Comparison of ENCODE assay signal across 24 mouse cellular contexts in the genomic region with DNA sequence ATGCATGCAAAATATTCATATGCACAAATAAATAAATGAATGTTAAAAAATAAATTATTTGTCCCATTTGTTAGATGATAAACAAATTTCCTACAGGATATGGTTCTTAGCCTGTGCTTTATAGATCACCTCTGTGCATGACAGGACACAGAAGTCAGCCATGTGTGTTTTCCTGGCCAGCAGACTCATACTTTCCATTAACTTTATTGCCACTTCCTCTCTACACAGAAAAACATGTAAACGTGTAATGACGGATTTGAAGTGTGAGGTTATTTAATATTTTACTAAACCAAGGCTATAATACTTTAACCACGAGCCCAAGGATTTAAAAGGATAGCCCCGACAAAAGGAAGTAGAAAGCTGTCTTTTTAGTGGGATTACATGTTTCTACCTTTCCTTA. TPM values are rescaled to one million over a fixed set of nuclear protein-coding genes. Genes with fewer than 3 reads are reported as not detected.
DNase-seq lines count a peak whose midpoint lies in the region; ATAC-seq and TF ChIP-seq lines count a peak whose summit lies in the region.
"Had no signal": no experiment of that assay in that cellular context is flagged by ENCODE, and none has a peak within 500 bp of the region (broad histone marks: within the 10 kb centered on the region; RNA-seq: fewer than 3 reads in every experiment).

No protein-coding gene starts in this region.

- no peaks in the 10 kb centered on the region for H3K36me3 ChIP-seq in kidney, adult 2 months (ENCODE audit: control insufficient read depth, insufficient read depth, low read length)
- no peaks in the 10 kb centered on the region for H3K36me3 ChIP-seq in kidney, embryonic 15.5 days
- H3K36me3 ChIP-seq: embryonic facial prominence, embryonic 13.5 days; forebrain, embryonic 12.5 days; heart, embryonic 10.5 days; hindbrain, embryonic 13.5 days had no signal

- no peak for TF ChIP-seq POLR2A in kidney, adult 2 months (IDR thresholded peaks at IDR 0.05; ENCODE audit: low read depth, low read length)

- no peaks in the 10 kb centered on the region for H3K9me3 ChIP-seq in kidney, embryonic 15.5 days (replicated peaks)
- H3K9me3 ChIP-seq: embryonic facial prominence, embryonic 13.5 days; forebrain, embryonic 12.5 days; heart, embryonic 10.5 days; hindbrain, embryonic 13.5 days had no signal

- H3K9ac ChIP-seq in kidney, embryonic 15.5 days = no peak overlapping the region
- H3K9ac ChIP-seq: embryonic facial prominence, embryonic 13.5 days; forebrain, embryonic 12.5 days; hindbrain, embryonic 13.5 days had no signal

- no peak for TF ChIP-seq CTCF in kidney, adult 2 months (conservative IDR thresholded peaks at IDR 0.05; ENCODE audit: insufficient read depth, insufficient read length, low read depth, low read length)
- TF ChIP-seq CTCF in Patski (IDR thresholded peaks at IDR 0.05) = no peak

- WGBS in kidney, adult 2 months = 17% methylated on average over 4 of the region's 4 CpGs
- 59% methylated on average over 4 of the region's 4 CpGs for WGBS in kidney, embryonic 15.5 days
- 18% methylated on average over 4 of the region's 4 CpGs for WGBS in large intestine, adult 2 months

- no peak overlapping the region for H3K27ac ChIP-seq in kidney, adult 2 months (ENCODE audit: insufficient read depth, low read depth, low read length)
- H3K27ac ChIP-seq in kidney, embryonic 15.5 days = no peak overlapping the region
- H3K27ac ChIP-seq: embryonic facial prominence, embryonic 13.5 days; forebrain, embryonic 12.5 days; gastrocnemius, adult 2 months; heart, embryonic 10.5 days; hindbrain, embryonic 13.5 days; hindbrain, postnatal 0 days had no signal

- DNase-seq in kidney, adult 2 months = peak; percentile 20
- peak; percentile 18 for DNase-seq in CD4-positive helper T cell, adult 2 months (ENCODE audit: low read depth, low spot score)
- DNase-seq in Patski (ENCODE audit: low read depth, low spot score) = peak; percentile 72
- DNase-seq in large intestine, adult 2 months (ENCODE audit: low read depth, low spot score) = peak; percentile 33
- DNase-seq in natural killer cell, adult 2 months (ENCODE audit: low spot score in 2 of 2) = no peak
- no peak for DNase-seq in gastrocnemius, postnatal 25 days
- DNase-seq: adrenal gland, adult 8-10 months; adrenal gland, postnatal 36 days; cerebellum, adult 2 months; cerebellum, postnatal 14 days; gastrocnemius, adult 2 months; heart, adult 18-20 months; heart, postnatal 10 days; heart, postnatal 4 days had no signal

- no peak for ATAC-seq in kidney, embryonic 15.5 days (replicated peaks; ENCODE audit: low FRiP score)
- ATAC-seq in Patski = no peak
- no peak for ATAC-seq in monocyte, adult 5-6 weeks (replicated peaks; ENCODE audit: insufficient number of reproducible peaks, low FRiP score, low TSS enrichment, poor library complexity, severe bottlenecking)
- ATAC-seq: intestine, embryonic 16.5 days had no signal

- H3K4me1 ChIP-seq in kidney, adult 2 months (ENCODE audit: control insufficient read depth, insufficient read depth, low read length) = peaks cover 5% of the 10 kb centered on the region
- peaks cover 8% of the 10 kb centered on the region; the same call in 1 of the 2 replicates for H3K4me1 ChIP-seq in kidney, embryonic 15.5 days

- CTCF ChIA-PET in Patski (lab: Charles Lee) = interaction anchor here (1.0 to 1.4 kb wide), 4 partner anchors 9 to 34 kb away, joined by 3 to 5 read pairs (median 3); no protein-coding TSS in a partner anchor

- POLR2A ChIA-PET in Patski (lab: Charles Lee) = no interaction called here

- no peaks in the 10 kb centered on the region for H3K27me3 ChIP-seq in kidney, adult 2 months (replicated peaks; ENCODE audit: control insufficient read depth, insufficient read depth, low read length)
- H3K27me3 ChIP-seq in kidney, embryonic 15.5 days = no peaks in the 10 kb centered on the region
- H3K27me3 ChIP-seq in Patski = no peaks in the 10 kb centered on the region
- H3K27me3 ChIP-seq: embryonic facial prominence, embryonic 13.5 days; forebrain, embryonic 12.5 days; hindbrain, embryonic 13.5 days had no signal

- H3K4me2 ChIP-seq in kidney, embryonic 15.5 days = no peak overlapping the region
- H3K4me2 ChIP-seq: embryonic facial prominence, embryonic 13.5 days; forebrain, embryonic 12.5 days; hindbrain, embryonic 13.5 days had no signal

- no peak overlapping the region for H3K4me3 ChIP-seq in kidney, adult 2 months (ENCODE audit: insufficient read depth, low read depth, low read length)
- no peak overlapping the region for H3K4me3 ChIP-seq in kidney, embryonic 15.5 days (replicated peaks)
- H3K4me3 ChIP-seq: embryonic facial prominence, embryonic 13.5 days; forebrain, embryonic 12.5 days; gastrocnemius, adult 2 months; heart, embryonic 10.5 days; hindbrain, embryonic 13.5 days had no signal

- in situ Hi-C loops in Patski (cut with MboI; ENCODE audit: low pct_unique_long_range_greater_than_20kb) = no loop called here

RNA-seq across cellular contexts. Expression of a gene that starts 30.0 kb away (rescaled TPM):
- polyA plus RNA-seq in kidney, adult 2 months (2012; rRNA removed) = 0.17 and 0.24 TPM in 2 replicates
- 0.50 TPM in 1 of 2 replicates, not detected in the other for polyA plus RNA-seq in kidney, embryonic 15.5 days (2015; fragmentation: Nextera tagmentation; extraction: Ambion mirVana)
- 3.6 TPM for polyA plus RNA-seq in Patski (2021)
- not detected in 2 replicates for polyA plus RNA-seq in large intestine, adult 2 months (2012; rRNA removed)
- total RNA-seq in gastrocnemius, postnatal 25 days (2021) = not detected
- total RNA-seq in monocyte, adult 5-6 weeks (2017) = not detected in 3 replicates
- total RNA-seq: adrenal gland, postnatal 36 days; gastrocnemius, adult 2 months; gastrocnemius, postnatal 4 days; heart, adult 18-20 months; heart, postnatal 10 days; heart, postnatal 4 days had no signal
- polyA plus RNA-seq: embryonic facial prominence, embryonic 13.5 days; heart, embryonic 14.5 days; intestine, embryonic 16.5 days had no signal

RNA-seq across cellular contexts. Expression of a gene that starts 32.4 kb away (rescaled TPM):
- 0.25 and 0.37 TPM in 2 replicates for polyA plus RNA-seq in kidney, adult 2 months (2012; rRNA removed)
- polyA plus RNA-seq in kidney, embryonic 15.5 days (2015; fragmentation: Nextera tagmentation; extraction: Ambion mirVana) = 1.00 and 1.1 TPM in 2 replicates
- 0.17 TPM for polyA plus RNA-seq in Patski (2021)
- polyA plus RNA-seq in large intestine, adult 2 months (2012; rRNA removed) = 24.4 and 27.3 TPM in 2 replicates
- not detected for total RNA-seq in gastrocnemius, postnatal 25 days (2021)
- total RNA-seq in monocyte, adult 5-6 weeks (2017) = 0.11 to 0.19 TPM in 2 of 3 replicates, not detected in the other
- total RNA-seq: gastrocnemius, adult 2 months had no signal

RNA-seq across cellular contexts. Expression of a gene that starts 58.4 kb away (rescaled TPM):
- polyA plus RNA-seq in kidney, adult 2 months (2012; rRNA removed) = 6.4 and 7.5 TPM in 2 replicates
- 34.0 and 35.6 TPM in 2 replicates for polyA plus RNA-seq in kidney, embryonic 15.5 days (2015; fragmentation: Nextera tagmentation; extraction: Ambion mirVana)
- polyA plus RNA-seq in Patski (2021) = 82.3 TPM
- polyA plus RNA-seq in large intestine, adult 2 months (2012; rRNA removed) = 7.0 and 7.3 TPM in 2 replicates
- total RNA-seq in gastrocnemius, postnatal 25 days (2021) = 10 to 100 TPM; 13.0 to 15.1 TPM
- 67.3 to 88.2 TPM (median 82.3 TPM) in 3 replicates for total RNA-seq in monocyte, adult 5-6 weeks (2017)

RNA-seq across cellular contexts. Expression of a gene that starts 58.9 kb away (rescaled TPM):
- 49.2 and 58.8 TPM in 2 replicates for polyA plus RNA-seq in kidney, adult 2 months (2012; rRNA removed)
- polyA plus RNA-seq in kidney, embryonic 15.5 days (2015; fragmentation: Nextera tagmentation; extraction: Ambion mirVana) = 126 and 131 TPM in 2 replicates
- 536 TPM for polyA plus RNA-seq in Patski (2021)
- 40.1 and 40.6 TPM in 2 replicates for polyA plus RNA-seq in large intestine, adult 2 months (2012; rRNA removed)
- total RNA-seq in gastrocnemius, postnatal 25 days (2021) = 100 to 1,000 TPM; 105 to 114 TPM
- total RNA-seq in monocyte, adult 5-6 weeks (2017) = 120 to 326 TPM (median 130 TPM) in 3 replicates

Comparison
In these comparisons a context has a peak if more than half of its experiments do, and no peak if none do; other contexts are left out.
1. DNase-seq: peak in kidney, adult 2 months (single experiment), CD4-positive helper T cell, adult 2 months (single experiment), Patski (single experiment) and large intestine, adult 2 months (single experiment); none in natural killer cell, adult 2 months (0 of 2) and gastrocnemius, postnatal 25 days (single experiment).
2. RNA of a gene that starts 32.4 kb away (polyA plus RNA-seq): 24.4 to 27.3 TPM in large intestine, adult 2 months; 1.00 to 1.1 TPM in kidney, embryonic 15.5 days, 0.25 to 0.37 TPM in kidney, adult 2 months and 0.17 TPM in Patski (single experiment); every median in the first group is over 10 times any median in the second.